Mouse (Mus musculus) CH12.LX (cell line): Measurements from ENCODE around the gene Egfl8. TPM values are rescaled to one million over a fixed set of nuclear protein-coding genes. Genes with fewer than 3 reads are reported as not detected.

ENCODE experiments used
- DNase-seq: peaks from one replicate; pipeline ENCODE4 v3.0.0-alpha.2; 2013; ENCODE audit errors: extremely low read depth
- H3K27ac ChIP-seq: 2 replicates; pipeline ENCODE4 v1.5.1; 2012; ENCODE audit warnings: low read depth, mild to moderate bottlenecking, control low read depth, moderate library complexity; ENCODE audit not compliant: insufficient read depth
- H3K27me3 ChIP-seq: replicated peaks from 2 replicates; pipeline ENCODE3; 2012; ENCODE audit warnings: inconsistent platforms
- H3K36me3 ChIP-seq, 2 experiments: replicated peaks in 1 of 2; 2 replicates each; pipeline versions ENCODE3 to v1.6.1; 2012; ENCODE audit warnings: inconsistent platforms in 1 of 2, low read length in 1 of 2, mild to moderate bottlenecking in 1 of 2, mixed read lengths in 1 of 2, moderate library complexity in 1 of 2; ENCODE audit not compliant: control insufficient read depth in 1 of 2, insufficient read depth in 1 of 2
- H3K4me1 ChIP-seq, 2 experiments: 2 replicates each; pipeline ENCODE4 v1.6.1; 2012; ENCODE audit warnings: inconsistent platforms in 1 of 2, moderate library complexity in 1 of 2; ENCODE audit not compliant: insufficient read depth in 2 of 2, control insufficient read depth in 1 of 2
- H3K4me2 ChIP-seq: 2 replicates; pipeline ENCODE4 v1.6.1; 2012; ENCODE audit warnings: low read depth, mild to moderate bottlenecking, control low read depth; ENCODE audit not compliant: poor library complexity, insufficient read depth, severe bottlenecking
- H3K4me3 ChIP-seq, 3 experiments: fragments of 150-350 bp in 1 of 3; sonication (generic) in 1 of 3; replicated peaks in 1 of 3; 2 replicates each; pipeline versions ENCODE3 to v1.5.1; 2011 to 2012; ENCODE audit warnings: low read depth in 2 of 3, low read length in 2 of 3, mild to moderate bottlenecking in 2 of 3, moderate library complexity in 2 of 3, control low read depth in 1 of 3, improper control_type of control experiment in 1 of 3, inconsistent platforms in 1 of 3, mixed read lengths in 1 of 3; ENCODE audit not compliant: poor library complexity in 1 of 3
- H3K79me2 ChIP-seq: replicated peaks from 2 replicates; pipeline ENCODE4 v1.6.1; 2012; ENCODE audit warnings: mild to moderate bottlenecking, moderate library complexity; ENCODE audit not compliant: control insufficient read depth, poor library complexity, insufficient read depth, severe bottlenecking; ENCODE audit errors: extremely low read depth
- H3K9ac ChIP-seq: 2 replicates; pipeline ENCODE4 v1.6.1; 2012; ENCODE audit warnings: low read depth, mild to moderate bottlenecking, control low read depth, moderate library complexity; ENCODE audit not compliant: insufficient read depth
- H3K9me3 ChIP-seq: replicated peaks from 2 replicates; pipeline ENCODE3; 2012; ENCODE audit warnings: low read length, inconsistent platforms, mixed read lengths
- CHD2 ChIP-seq: IDR thresholded peaks from 2 replicates; pipeline ENCODE4 v1.6.1; 2011; ENCODE audit warnings: low read length, improper control_type of control experiment
- ELF1 ChIP-seq: IDR thresholded peaks from 2 replicates; pipeline ENCODE4 v1.6.1; 2014; ENCODE audit warnings: low read depth, mild to moderate bottlenecking, inconsistent platforms, low read length, improper control_type of control experiment
- EP300 ChIP-seq: IDR thresholded peaks from 2 replicates; pipeline ENCODE4 v1.6.1; 2011; ENCODE audit warnings: low read length, improper control_type of control experiment
- IRF4 ChIP-seq: IDR thresholded peaks from 2 replicates; pipeline ENCODE4 v1.6.1; 2014; ENCODE audit warnings: low read depth, mild to moderate bottlenecking, inconsistent platforms, low read length, improper control_type of control experiment
- JUN ChIP-seq: IDR thresholded peaks from 2 replicates; pipeline ENCODE4 v1.6.1; 2011; ENCODE audit warnings: low read depth, mild to moderate bottlenecking, low read length, improper control_type of control experiment, moderate library complexity; ENCODE audit not compliant: insufficient read depth
- MYC ChIP-seq: IDR thresholded peaks from 2 replicates; pipeline ENCODE4 v1.6.1; 2011; ENCODE audit warnings: low read depth, mild to moderate bottlenecking, improper control_type of control experiment, low read length
- RAD21 ChIP-seq: IDR thresholded peaks from 2 replicates; pipeline ENCODE4 v1.6.1; 2011; ENCODE audit warnings: low read depth, mild to moderate bottlenecking, low read length, improper control_type of control experiment, moderate library complexity
- SIN3A ChIP-seq: IDR thresholded peaks from 2 replicates; pipeline ENCODE4 v1.6.1; 2012; ENCODE audit warnings: low read length, improper control_type of control experiment, inconsistent platforms
- TBP ChIP-seq: conservative IDR thresholded peaks from 2 replicates; pipeline ENCODE4 v1.6.1; 2011; ENCODE audit warnings: low read depth, low read length, improper control_type of control experiment
- TCF12 ChIP-seq: IDR thresholded peaks from 2 replicates; pipeline ENCODE4 v1.6.1; 2014; ENCODE audit warnings: low read depth, mild to moderate bottlenecking, inconsistent platforms, low read length, improper control_type of control experiment
- USF1 ChIP-seq: IDR thresholded peaks from 2 replicates; pipeline ENCODE4 v1.6.1; 2014; ENCODE audit warnings: low read depth, mild to moderate bottlenecking, inconsistent platforms, low read length, improper control_type of control experiment
- ZNF384 ChIP-seq: IDR thresholded peaks from 2 replicates; pipeline ENCODE4 v1.6.1; 2012; ENCODE audit warnings: low read depth, low read length, improper control_type of control experiment, inconsistent platforms
- dilution Hi-C: fragments of 300-500 bp; cut with MboI; formaldehyde crosslinking; loops from 2 replicates; pipeline ENCODE4 v1.14.3; 2020; ENCODE audit warnings: low sequenced_read_pairs; ENCODE audit not compliant: extremely low pct_unique_long_range_greater_than_20kb, extremely low pct_ligation_motif_present
- in situ Hi-C: fragments of 300-500 bp; cut with MboI; formaldehyde crosslinking; loops from 3 replicates; pipeline ENCODE4 v1.14.3; 2019; ENCODE audit warnings: low sequenced_read_pairs, low pct_ligation_motif_present, low pct_unique_long_range_greater_than_20kb, mixed read lengths
- polyA plus RNA-seq: library from polyadenylated mRNA; unstranded; fragments of >175 nt; gene quantifications from 2 replicates; pipeline ENCODE4 v1.2.1, GENCODE M21; 2012; ENCODE audit warnings: low read depth; ENCODE audit not compliant: insufficient read length
- total RNA-seq, 2 experiments: library from RNA; depleted of rRNA; stranded (reverse); fragments of 300-350 nt in 1 of 2; fragments of >200 nt in 1 of 2; gene quantifications; 2 replicates each; pipeline ENCODE4 v1.2.3; 2012 to 2014

The Egfl8 gene
- total and polyA plus RNA-seq, 3 experiments: not detected

DNA sequence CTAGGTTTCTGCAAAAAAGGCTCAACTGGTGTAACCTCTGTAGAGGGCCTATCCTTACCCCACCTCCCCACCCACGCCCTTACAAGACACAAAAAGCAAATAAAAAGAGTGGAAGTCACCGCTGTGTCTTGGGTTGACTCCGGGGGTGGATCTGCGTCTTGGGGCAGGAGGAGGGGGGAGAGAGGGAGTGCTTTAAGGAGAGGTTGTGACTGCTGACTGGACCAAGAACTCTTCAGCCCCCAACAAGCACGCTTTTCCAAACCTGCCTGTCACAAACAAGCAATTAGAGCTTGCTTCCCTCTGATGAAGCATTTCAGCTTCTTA, 12.8 kb upstream of the Egfl8 start:
- H3K4me1 ChIP-seq: peaks cover 2 to 3% of the 10 kb centered on the region in 2 experiments; a peak in 2 of 4 replicates
- no peak overlapping the region for H3K27ac ChIP-seq
- H3K9ac ChIP-seq: no peak overlapping the region
- no peak overlapping the region for H3K4me3 ChIP-seq
- TF ChIP-seq TCF12 (no peak), SIN3A (no peak), USF1 (no peak), RAD21 (no peak), JUN (no peak), ELF1 (no peak)
- dilution Hi-C loops (no loop called here), in situ Hi-C loops (no loop called here)
- no peak for DNase-seq
- H3K9me3 ChIP-seq: peaks cover 2% of the 10 kb centered on the region
- no peaks in the 10 kb centered on the region for H3K79me2 ChIP-seq
- peaks cover 57% of the 10 kb centered on the region for H3K27me3 ChIP-seq
- H3K36me3 ChIP-seq: no peaks in the 10 kb centered on the region
- no peak overlapping the region for H3K4me2 ChIP-seq

DNA sequence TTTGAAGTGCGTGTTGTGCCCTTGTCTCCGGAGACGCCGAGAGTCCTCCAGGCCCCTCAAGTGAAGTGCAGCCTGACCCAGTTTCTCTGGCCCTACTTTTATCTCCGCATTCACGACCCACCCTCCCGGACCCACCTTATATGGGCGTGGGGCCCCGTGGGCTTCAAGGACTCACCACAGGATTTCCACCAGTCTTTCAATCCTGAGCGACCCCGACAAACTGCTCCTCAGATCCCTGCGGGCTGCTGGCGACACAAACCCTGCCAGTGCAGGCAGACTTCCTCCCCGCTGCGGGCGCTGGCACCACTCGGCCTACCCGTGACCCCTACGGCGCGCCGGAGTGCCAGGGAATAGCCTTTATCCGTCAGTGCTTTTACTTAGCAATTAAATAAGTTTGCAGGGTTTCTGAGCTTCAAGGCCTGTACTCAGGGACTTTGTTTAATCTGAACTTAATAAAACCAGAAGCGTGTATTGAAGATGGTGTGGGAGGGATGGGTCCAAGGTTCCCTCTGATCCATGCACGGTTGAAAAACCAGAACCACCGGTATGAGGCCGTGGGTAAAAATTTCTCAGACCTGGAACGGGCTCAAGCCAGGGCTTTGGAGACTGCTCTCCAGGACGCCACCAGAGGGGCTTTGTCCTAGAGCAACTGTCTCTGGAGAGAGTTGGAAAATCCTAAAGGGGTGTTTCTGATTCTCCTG, 12.3 kb upstream of the Egfl8 start, which contains the start of gene Ppt2:
Gene Ppt2 (minus strand): TSS at position 568 of the 701 bp plus-strand sequence.
- H3K36me3 ChIP-seq: no peaks in the 10 kb centered on the region
- peak within 1 kb of the TSS; percentile 75 for H3K4me2 ChIP-seq
- H3K27me3 ChIP-seq: peaks cover 53% of the 10 kb centered on the region
- dilution Hi-C loops (no loop called here), in situ Hi-C loops (no loop called here)
- DNase-seq: no peak
- no peak within 1 kb of the TSS for H3K9ac ChIP-seq
- TF ChIP-seq TBP (no peak), CHD2 (no peak), EP300 (no peak), MYC (no peak), ZNF384 (no peak), IRF4 (no peak)
- H3K9me3 ChIP-seq: peaks cover 2% of the 10 kb centered on the region
- H3K79me2 ChIP-seq: no peaks in the 10 kb centered on the region
- peaks cover 2 to 3% of the 10 kb centered on the region in 2 experiments; a peak in 2 of 4 replicates for H3K4me1 ChIP-seq
- H3K4me3 ChIP-seq: peak within 1 kb of the TSS in 2 of 3 experiments; percentile 43 to 49
- no peak within 1 kb of the TSS for H3K27ac ChIP-seq
